Mouse (Mus musculus) cerebellum, adult 2 months (tissue): Measurements from ENCODE around the gene Slit3. TPM values are rescaled to one million over a fixed set of nuclear protein-coding genes. Genes with fewer than 3 reads are reported as not detected.

Source experiments
- DNase-seq, 2 experiments: peaks; one replicate each; pipeline ENCODE4 v3.0.0; 2021
- H3K27ac ChIP-seq: fragments of 200-500 bp; 2 replicates; pipeline ENCODE4 v1.5.1; 2012; ENCODE audit warnings: low read length, control low read depth, inconsistent platforms; ENCODE audit not compliant: insufficient read depth
- H3K27me3 ChIP-seq: fragments of 200-500 bp; 2 replicates; pipeline ENCODE4 v1.6.1; 2012; ENCODE audit warnings: inconsistent platforms, mild to moderate bottlenecking, low read length, moderate library complexity; ENCODE audit not compliant: control insufficient read depth, insufficient read depth
- H3K4me1 ChIP-seq: fragments of 200-500 bp; 2 replicates; pipeline ENCODE4 v1.6.1; 2011; ENCODE audit warnings: low read length; ENCODE audit not compliant: control insufficient read depth, insufficient read depth
- H3K4me3 ChIP-seq: fragments of 200-500 bp; replicated peaks from 2 replicates; pipeline ENCODE3; 2011; ENCODE audit warnings: mild to moderate bottlenecking, low read depth, low read length, control low read depth; ENCODE audit not compliant: insufficient read depth
- CTCF ChIP-seq: fragments of 200-500 bp; IDR thresholded peaks from 2 replicates; pipeline ENCODE4 v1.5.1; 2011; ENCODE audit warnings: low read depth, mild to moderate bottlenecking, control low read depth, low read length, moderate library complexity, borderline replicate concordance; ENCODE audit not compliant: insufficient read depth
- POLR2A ChIP-seq: fragments of 200-500 bp; IDR thresholded peaks from 2 replicates; pipeline ENCODE4 v1.6.1; 2011; ENCODE audit warnings: low read length, control low read depth, borderline replicate concordance; ENCODE audit not compliant: insufficient read depth
- WGBS: fragments of 180-500 bp; shearing (Covaris S2); methylation state at CpG from one replicate; pipeline ENCODE4 v1.1.7; 2018; 5-methylcytosine and 5-hydroxymethylcytosine counted together
- polyA plus RNA-seq: library from polyadenylated mRNA; depleted of rRNA; stranded (reverse); fragments of >200 nt; gene quantifications from 2 replicates; pipeline ENCODE4 v1.2.3, GENCODE M21; 2012

The Slit3 gene
- polyA plus RNA-seq, 1 experiment = 10.0 TPM

DNA sequence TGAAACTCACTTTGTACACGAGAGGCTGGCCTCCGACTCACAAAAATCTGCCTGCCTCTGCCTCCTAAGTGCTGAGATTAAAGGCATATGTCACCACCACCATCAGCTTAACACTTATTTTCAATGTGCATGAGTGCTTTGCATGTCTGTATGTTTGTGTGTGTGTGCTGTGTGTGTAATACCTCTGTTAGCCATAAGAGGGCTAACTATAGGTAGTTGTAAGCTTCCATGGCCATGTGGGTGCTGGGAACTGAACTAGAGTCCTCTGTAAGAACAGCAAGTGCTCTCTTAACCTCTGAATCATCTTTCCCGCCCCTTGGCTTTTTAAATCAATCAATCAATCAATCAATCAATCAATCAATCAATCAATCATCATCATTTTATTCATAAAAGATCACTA lies 251.4 kb downstream of the Slit3 start:
- TF ChIP-seq POLR2A = no peak
- TF ChIP-seq CTCF = no peak
- peaks cover 11% of the 10 kb centered on the region; the same call in 1 of the 2 replicates for H3K4me1 ChIP-seq
- over 99% methylated on average over 3 of the region's 3 CpGs for WGBS
- H3K27ac ChIP-seq = no peak overlapping the region
- no peaks in the 10 kb centered on the region for H3K27me3 ChIP-seq
- H3K4me3 ChIP-seq = no peak overlapping the region
- DNase-seq = no peak

DNA sequence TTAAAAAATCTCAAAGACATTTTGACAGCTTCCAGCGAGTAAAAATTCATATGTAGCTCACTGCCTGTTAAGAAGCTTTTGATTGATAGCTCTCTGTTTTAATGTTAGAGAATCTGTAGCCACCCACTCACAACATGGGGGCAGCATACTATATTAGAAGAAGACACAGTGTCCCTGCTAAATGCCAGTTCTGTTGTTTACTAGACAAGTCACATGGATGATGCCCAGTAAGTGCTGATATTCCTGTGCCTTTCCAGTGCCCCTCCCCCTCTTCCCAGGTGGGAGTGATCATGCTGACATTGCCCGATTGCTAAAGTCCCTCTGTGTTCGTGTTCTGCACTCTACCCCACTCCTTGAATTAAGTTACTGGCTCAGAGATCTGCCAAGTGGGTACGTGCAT lies 254.0 kb downstream of the Slit3 start:
- no peak for DNase-seq
- WGBS = 76% methylated on average over 4 of the region's 4 CpGs
- no peak for TF ChIP-seq CTCF
- no peak for TF ChIP-seq POLR2A
- peaks cover under 1% of the 10 kb centered on the region; the same call in 1 of the 2 replicates for H3K4me1 ChIP-seq
- H3K27ac ChIP-seq = no peak overlapping the region
- no peaks in the 10 kb centered on the region for H3K27me3 ChIP-seq
- H3K4me3 ChIP-seq = no peak overlapping the region

DNA sequence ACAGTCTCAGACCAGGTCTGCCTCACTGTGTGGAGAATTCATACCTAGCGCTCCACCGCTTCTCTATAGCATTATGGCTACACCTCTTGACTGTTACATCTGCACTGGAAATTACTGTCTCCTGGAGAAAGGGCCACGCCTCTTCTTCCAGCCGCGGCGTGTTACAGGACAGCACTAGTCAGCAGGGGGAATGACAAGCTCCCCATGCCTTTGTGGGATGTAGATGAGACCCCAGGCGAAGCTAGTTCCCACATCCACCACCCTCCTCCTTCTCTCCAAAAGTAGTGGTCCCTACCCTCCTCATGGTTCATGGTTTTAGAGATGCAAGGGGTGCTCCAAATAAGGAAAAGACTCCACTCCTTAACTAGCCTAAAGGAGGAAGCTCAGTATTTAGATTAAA lies 257.8 kb downstream of the Slit3 start:
- Histone ChIP-seq H3K4me3 (no peak overlapping the region), H3K4me1 (no peaks in the 10 kb centered on the region), H3K27ac (no peak overlapping the region), H3K27me3 (no peaks in the 10 kb centered on the region)
- no peak for DNase-seq
- 83% methylated on average over 7 of the region's 7 CpGs for WGBS
- TF ChIP-seq POLR2A (no peak), CTCF (no peak)

DNA sequence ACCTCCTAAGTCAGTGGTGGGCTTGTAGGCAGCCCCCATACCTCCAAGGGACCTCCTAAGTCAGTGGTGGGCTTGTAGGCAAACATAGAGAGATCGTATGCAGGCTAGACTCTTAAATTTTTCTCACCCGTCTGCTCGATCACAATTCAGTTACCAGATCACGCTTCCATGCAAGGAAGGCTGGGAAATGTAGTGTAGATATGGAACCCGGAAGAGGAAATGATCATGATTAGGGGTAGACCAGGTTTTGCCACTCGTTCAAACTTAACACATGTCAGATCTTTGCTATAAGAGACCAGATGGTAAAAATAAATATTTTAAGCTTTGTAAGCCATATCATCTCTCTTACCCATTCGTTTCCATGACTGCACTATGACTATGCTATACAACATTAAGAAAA lies 258.4 kb downstream of the Slit3 start:
- Histone ChIP-seq H3K4me3 (no peak overlapping the region), H3K27me3 (no peaks in the 10 kb centered on the region), H3K4me1 (no peaks in the 10 kb centered on the region), H3K27ac (no peak overlapping the region)
- WGBS = 86% methylated on average over 7 of the region's 7 CpGs
- DNase-seq = no peak
- TF ChIP-seq POLR2A = no peak
- TF ChIP-seq CTCF = no peak

DNA sequence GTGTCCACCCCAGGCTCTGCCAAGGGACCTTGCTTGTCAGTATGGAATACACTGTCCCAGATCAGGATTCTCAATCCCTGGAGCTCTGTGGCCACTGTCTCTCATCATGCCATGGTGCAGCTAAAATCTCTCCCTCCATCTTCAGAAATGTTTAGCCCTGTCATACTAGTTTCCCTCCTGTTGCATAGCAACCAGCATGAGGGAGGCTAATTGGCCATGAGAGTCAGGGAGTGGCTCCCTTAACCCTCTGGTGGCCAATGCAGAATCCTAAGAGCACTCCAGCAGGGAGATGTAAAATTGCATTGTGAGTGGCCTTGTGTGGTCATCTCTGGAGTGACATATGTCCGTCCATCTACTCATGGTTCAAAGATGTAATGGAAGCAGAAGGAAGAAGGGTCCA lies 259.7 kb downstream of the Slit3 start:
- H3K4me3 ChIP-seq = no peak overlapping the region
- peaks cover 3% of the 10 kb centered on the region; the same call in 1 of the 2 replicates for H3K4me1 ChIP-seq
- TF ChIP-seq CTCF (no peak), POLR2A (no peak)
- no peak overlapping the region for H3K27ac ChIP-seq
- 79% methylated on average over 1 of the region's 1 CpGs for whole genome bisulfite sequencing
- H3K27me3 ChIP-seq = no peaks in the 10 kb centered on the region
- no peak for DNase-seq

DNA sequence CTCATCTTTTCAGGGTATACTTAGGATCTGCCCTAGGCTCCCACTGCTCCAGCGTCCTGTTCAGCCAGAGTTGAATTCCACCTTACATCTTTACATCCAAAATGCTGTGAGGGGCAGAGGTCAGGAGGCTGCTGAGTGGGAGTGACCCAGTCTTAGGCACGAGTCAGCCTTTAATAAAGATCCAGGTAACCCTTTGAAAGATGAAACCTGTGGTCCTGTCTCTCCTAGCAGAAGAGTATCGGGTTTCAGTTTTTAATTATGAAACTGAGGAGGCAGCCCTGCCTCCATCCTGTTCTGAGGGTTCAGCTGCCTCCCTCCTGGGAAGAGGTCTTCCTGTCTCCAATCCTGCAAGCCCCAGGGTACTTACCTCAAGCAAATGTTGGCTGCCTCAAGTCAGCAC lies 264.4 kb downstream of the Slit3 start:
- DNase-seq = no peak
- peaks cover 5% of the 10 kb centered on the region; the same call in 1 of the 2 replicates for H3K4me1 ChIP-seq
- H3K4me3 ChIP-seq = no peak overlapping the region
- TF ChIP-seq POLR2A = no peak
- no peak for TF ChIP-seq CTCF
- no peaks in the 10 kb centered on the region for H3K27me3 ChIP-seq
- 60% methylated on average over 3 of the region's 3 CpGs for WGBS
- no peak overlapping the region for H3K27ac ChIP-seq

DNA sequence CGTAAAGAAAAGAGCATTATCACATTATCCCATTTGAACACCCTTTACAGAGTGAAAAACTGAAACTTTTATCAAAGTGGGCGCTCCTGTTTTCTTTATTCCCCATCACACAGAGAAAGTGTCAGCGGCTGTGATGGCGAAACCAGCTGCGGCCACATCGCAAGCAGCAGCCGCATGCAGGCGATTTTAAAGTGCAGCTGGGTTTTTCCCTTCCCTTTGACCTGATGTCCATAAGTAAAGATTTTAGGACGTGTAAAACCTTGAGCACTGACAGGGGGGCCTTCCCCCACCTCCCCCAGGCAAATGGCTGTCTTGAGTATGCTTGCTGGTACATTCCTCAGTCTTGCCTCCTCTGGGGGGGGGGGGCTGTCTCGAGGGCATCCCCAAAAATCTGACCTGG lies 266.8 kb downstream of the Slit3 start:
- DNase-seq = no peak
- H3K27ac ChIP-seq = no peak overlapping the region
- peaks cover 5% of the 10 kb centered on the region; the same call in 1 of the 2 replicates for H3K4me1 ChIP-seq

DNA sequence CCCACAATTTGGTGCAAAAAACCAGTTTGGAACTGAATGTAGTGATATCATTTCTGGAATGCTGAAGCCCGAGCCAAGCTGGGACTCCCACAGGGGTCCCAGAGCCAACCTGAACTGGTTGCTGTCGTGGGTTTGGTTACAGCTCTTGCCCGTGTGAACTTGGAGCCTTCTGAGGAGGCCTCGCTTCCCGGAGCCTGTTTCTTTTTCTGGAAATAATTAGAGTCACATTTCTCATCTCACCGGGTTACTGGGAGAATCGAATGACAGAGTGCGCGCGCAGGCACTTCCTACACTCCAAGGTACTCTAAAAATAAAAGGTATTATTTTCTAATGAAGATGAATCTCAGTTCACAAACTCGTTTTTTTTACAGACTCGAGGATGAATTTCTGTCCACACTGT lies 267.4 kb downstream of the Slit3 start:
- 90% methylated on average over 12 of the region's 12 CpGs for WGBS
- H3K4me3 ChIP-seq = no peak overlapping the region
- H3K4me1 ChIP-seq = peaks cover 5% of the 10 kb centered on the region; the same call in 1 of the 2 replicates

More for the DNA sequence above, 266.8 kb downstream of the Slit3 start:
- Histone ChIP-seq H3K4me3 (no peak overlapping the region), H3K27me3 (no peaks in the 10 kb centered on the region)
- WGBS = 94% methylated on average over 10 of the region's 10 CpGs
- no peak for TF ChIP-seq CTCF
- TF ChIP-seq POLR2A = no peak

More for the DNA sequence above, 267.4 kb downstream of the Slit3 start:
- Histone ChIP-seq H3K27me3 (no peaks in the 10 kb centered on the region), H3K27ac (no peak overlapping the region)
- TF ChIP-seq CTCF (no peak), POLR2A (no peak)
- no peak for DNase-seq
